Mouse (Mus musculus) stomach, postnatal 0 days (tissue): ENCODE data around the gene 1700069L16Rik.

Experiments
- CTCF ChIP-seq: IDR thresholded peaks from 2 replicates; pipeline ENCODE4 v1.5.1; 2016; ENCODE audit warnings: antibody characterized with exemption, low read depth, mild to moderate bottlenecking, moderate library complexity
- EP300 ChIP-seq: optimal IDR thresholded peaks from 2 replicates; pipeline ENCODE3; 2016; ENCODE audit warnings: antibody characterized with exemption

DNA sequence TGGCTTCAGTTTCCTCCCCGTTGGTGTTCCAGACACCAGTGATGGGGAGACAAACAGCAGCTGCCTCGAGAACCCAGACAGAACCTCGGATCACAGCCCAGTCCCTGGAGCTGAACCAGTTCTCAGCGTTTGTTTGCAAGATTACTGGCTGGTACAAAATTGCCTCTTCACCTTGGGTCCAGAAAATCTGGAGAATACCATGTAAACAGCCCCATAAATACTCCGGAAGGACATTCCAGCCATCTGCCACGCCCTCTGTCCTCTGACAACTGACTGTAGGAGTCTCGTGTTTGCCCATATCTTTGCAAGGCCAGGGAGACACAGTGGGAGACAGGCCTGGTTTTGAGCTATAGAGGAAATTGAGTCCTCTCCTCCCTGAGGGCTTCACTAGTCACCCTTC, 49.7 kb downstream of the 1700069L16Rik start:
- TF ChIP-seq EP300 (no peak), CTCF (no peak)
